Mouse (Mus musculus): ENCODE data around the gene Map4k2. TPM values are rescaled to one million over a fixed set of nuclear protein-coding genes. Genes with fewer than 3 reads are reported as not detected.

The Map4k2 gene
- polyA plus RNA-seq, 1 experiment from 2014 or later, result 12.4 TPM

GRCm38 (mm10) chr19:6380411-6381166 is 39.7 kb downstream of the Map4k2 start:
- H3K27me3 ChIP-seq (ENCODE audit: control insufficient read depth, insufficient read depth, low read length), result no peaks in the 10 kb centered on the region
- H3K4me2 ChIP-seq (replicated peaks), result no peak overlapping the region
- WGBS, result 94% methylated on average over 9 of the region's 9 CpGs

DNA sequence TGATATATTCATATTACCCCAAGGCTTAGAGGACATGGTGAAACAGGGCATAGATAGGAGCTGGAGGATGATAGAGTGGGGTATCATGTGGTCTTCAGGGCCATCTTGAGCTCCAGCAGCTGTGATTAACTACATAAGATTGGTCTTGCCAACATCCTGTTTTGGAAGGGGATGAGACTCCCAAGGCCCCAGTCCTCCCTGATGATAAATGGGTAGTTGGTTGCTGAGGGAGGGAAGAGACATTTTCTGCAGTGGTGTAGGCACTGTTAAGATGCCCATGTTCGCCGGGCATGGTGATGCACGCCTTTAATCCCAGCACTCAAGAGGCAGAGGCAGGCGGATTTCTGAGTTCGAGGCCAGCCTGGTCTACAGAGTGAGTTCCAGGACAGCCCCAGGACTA is 40.3 kb downstream of the Map4k2 start:
- WGBS, result 96% methylated on average over 5 of the region's 5 CpGs
- DNase-seq (ENCODE audit: low spot score), result no peak
- no peaks in the 10 kb centered on the region for H3K27me3 ChIP-seq (ENCODE audit: control insufficient read depth, insufficient read depth, low read length)
- H3K27ac ChIP-seq, result no peak overlapping the region
- no peaks in the 10 kb centered on the region for H3K9me3 ChIP-seq (ENCODE audit: control insufficient read depth, low read length)
- no peak overlapping the region for H3K4me2 ChIP-seq (replicated peaks)
- peaks cover 34% of the 10 kb centered on the region for H3K36me3 ChIP-seq (replicated peaks; ENCODE audit: control insufficient read depth, insufficient read depth)
- no peak overlapping the region for H3K9ac ChIP-seq
- no peak overlapping the region for H3K4me3 ChIP-seq (replicated peaks; ENCODE audit: low read length)
- peaks cover 8% of the 10 kb centered on the region; the same call in 1 of the 2 replicates for H3K4me1 ChIP-seq (replicated peaks; ENCODE audit: control insufficient read depth, insufficient read depth, low read length)
- ATAC-seq (ENCODE audit: low FRiP score), result no peak

More at GRCm38 (mm10) chr19:6380411-6381166, 39.7 kb downstream of the Map4k2 start:
- Histone ChIP-seq H3K4me1 (replicated peaks; ENCODE audit: control insufficient read depth, insufficient read depth, low read length) (peaks cover 8% of the 10 kb centered on the region; the same call in 1 of the 2 replicates), H3K36me3 (replicated peaks; ENCODE audit: control insufficient read depth, insufficient read depth) (peaks cover 40% of the 10 kb centered on the region), H3K4me3 (replicated peaks; ENCODE audit: low read length) (no peak overlapping the region), H3K27ac (no peak overlapping the region), H3K9me3 (ENCODE audit: control insufficient read depth, low read length) (no peaks in the 10 kb centered on the region), H3K9ac (no peak overlapping the region)
- no peak for ATAC-seq (ENCODE audit: low FRiP score)
- DNase-seq (ENCODE audit: low spot score), result no peak

DNA sequence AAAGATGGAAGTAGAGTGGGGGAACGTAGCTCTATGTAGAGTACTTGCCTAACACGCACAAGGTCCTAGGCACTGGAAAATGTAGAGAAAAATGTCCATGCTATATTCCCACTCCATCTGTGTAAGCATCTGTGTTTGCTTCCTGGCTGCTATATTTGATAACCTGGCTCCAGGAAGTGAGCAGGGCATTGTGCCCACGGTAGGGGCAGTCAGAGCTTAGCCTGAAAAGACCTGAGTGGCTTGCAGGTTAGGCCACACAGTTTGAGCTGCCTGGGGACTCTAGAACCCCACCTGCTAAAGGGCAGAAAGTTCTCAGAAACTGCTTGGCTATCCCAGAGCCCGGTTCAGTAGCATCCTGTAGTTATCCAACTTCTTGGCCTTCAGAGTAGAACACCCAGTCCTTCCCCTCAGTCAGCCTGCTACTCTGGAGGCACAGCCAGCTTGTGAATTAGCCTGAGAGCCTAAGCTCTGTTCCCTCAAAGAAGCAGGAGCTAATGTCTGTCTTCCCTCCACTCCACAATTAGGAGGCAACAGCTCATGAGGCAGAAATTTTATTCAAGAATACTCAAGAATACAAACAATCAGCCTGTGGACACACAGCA is 41.5 kb downstream of the Map4k2 start:
- Histone ChIP-seq H3K27me3 (ENCODE audit: control insufficient read depth, insufficient read depth, low read length) (no peaks in the 10 kb centered on the region), H3K36me3 (replicated peaks; ENCODE audit: control insufficient read depth, insufficient read depth) (peaks cover 22% of the 10 kb centered on the region), H3K4me1 (replicated peaks; ENCODE audit: control insufficient read depth, insufficient read depth, low read length) (peaks cover 8% of the 10 kb centered on the region; the same call in 1 of the 2 replicates), H3K27ac (no peak overlapping the region), H3K4me2 (replicated peaks) (no peak overlapping the region), H3K4me3 (replicated peaks; ENCODE audit: low read length) (no peak overlapping the region), H3K9ac (no peak overlapping the region), H3K9me3 (ENCODE audit: control insufficient read depth, low read length) (no peaks in the 10 kb centered on the region)
- 84% methylated on average over 4 of the region's 4 CpGs for WGBS
- no peak for ATAC-seq (ENCODE audit: low FRiP score)
- no peak for DNase-seq (ENCODE audit: low spot score)

- no peak overlapping the region for H3K4me2 ChIP-seq (replicated peaks)
- no peaks in the 10 kb centered on the region for H3K27me3 ChIP-seq (ENCODE audit: control insufficient read depth, insufficient read depth, low read length)
- no peak for DNase-seq (ENCODE audit: low spot score)
- ATAC-seq (ENCODE audit: low FRiP score), result no peak
- 0 out of 2 replicates have a peak, but pooled peaks cover 8% of the 10 kb centered on the region for H3K4me1 ChIP-seq (replicated peaks; ENCODE audit: control insufficient read depth, insufficient read depth, low read length)
- no peak overlapping the region for H3K9ac ChIP-seq
- WGBS, result 50% methylated on average over 5 of the region's 5 CpGs
- H3K9me3 ChIP-seq (ENCODE audit: control insufficient read depth, low read length), result no peaks in the 10 kb centered on the region
- H3K36me3 ChIP-seq (replicated peaks; ENCODE audit: control insufficient read depth, insufficient read depth), result peaks cover 11% of the 10 kb centered on the region
- H3K27ac ChIP-seq, result peak overlapping the region; percentile 26; the same call in 1 of the 2 replicates
- H3K4me3 ChIP-seq (replicated peaks; ENCODE audit: low read length), result no peak overlapping the region
Measured at GRCm38 (mm10) chr19:6383470-6383869, 42.5 kb downstream of the Map4k2 start.

- no peaks in the 10 kb centered on the region for H3K27me3 ChIP-seq (ENCODE audit: control insufficient read depth, insufficient read depth, low read length)
- H3K4me2 ChIP-seq (replicated peaks), result no peak within 1 kb of the TSS
- WGBS, result 19% methylated on average over 7 of the region's 7 CpGs
- no peak within 1 kb of the TSS for H3K9ac ChIP-seq
- ATAC-seq (ENCODE audit: low FRiP score) (no peak), DNase-seq (ENCODE audit: low spot score) (no peak)
- 0 out of 2 replicates have a peak, but pooled peaks cover 8% of the 10 kb centered on the region for H3K4me1 ChIP-seq (replicated peaks; ENCODE audit: control insufficient read depth, insufficient read depth, low read length)
- H3K9me3 ChIP-seq (ENCODE audit: control insufficient read depth, low read length), result no peaks in the 10 kb centered on the region
- no peak within 1 kb of the TSS for H3K4me3 ChIP-seq (replicated peaks; ENCODE audit: low read length)
- H3K36me3 ChIP-seq (replicated peaks; ENCODE audit: control insufficient read depth, insufficient read depth), result peaks cover 6% of the 10 kb centered on the region; the same call in 1 of the 2 replicates
- H3K27ac ChIP-seq, result peak within 1 kb of the TSS; percentile 26; the same call in 1 of the 2 replicates
Measured at GRCm38 (mm10) chr19:6384128-6384527, 43.2 kb downstream of the Map4k2 start, which contains the start of gene Pygm. Pygm (plus strand) TSS chr19:6384399.

GRCm38 (mm10) chr19:6384954-6385353 is 44.0 kb downstream of the Map4k2 start:
- Histone ChIP-seq H3K4me1 (replicated peaks; ENCODE audit: control insufficient read depth, insufficient read depth, low read length) (0 out of 2 replicates have a peak, but pooled peaks cover 15% of the 10 kb centered on the region), H3K27me3 (ENCODE audit: control insufficient read depth, insufficient read depth, low read length) (no peaks in the 10 kb centered on the region), H3K9me3 (ENCODE audit: control insufficient read depth, low read length) (no peaks in the 10 kb centered on the region), H3K9ac (no peak overlapping the region), H3K4me3 (replicated peaks; ENCODE audit: low read length) (no peak overlapping the region), H3K36me3 (replicated peaks; ENCODE audit: control insufficient read depth, insufficient read depth) (peaks cover 6% of the 10 kb centered on the region; the same call in 1 of the 2 replicates), H3K4me2 (replicated peaks) (no peak overlapping the region), H3K27ac (no peak overlapping the region)
- ATAC-seq (ENCODE audit: low FRiP score), result no peak
- no peak for DNase-seq (ENCODE audit: low spot score)
- 82% methylated on average over 11 of the region's 11 CpGs for WGBS

DNA sequence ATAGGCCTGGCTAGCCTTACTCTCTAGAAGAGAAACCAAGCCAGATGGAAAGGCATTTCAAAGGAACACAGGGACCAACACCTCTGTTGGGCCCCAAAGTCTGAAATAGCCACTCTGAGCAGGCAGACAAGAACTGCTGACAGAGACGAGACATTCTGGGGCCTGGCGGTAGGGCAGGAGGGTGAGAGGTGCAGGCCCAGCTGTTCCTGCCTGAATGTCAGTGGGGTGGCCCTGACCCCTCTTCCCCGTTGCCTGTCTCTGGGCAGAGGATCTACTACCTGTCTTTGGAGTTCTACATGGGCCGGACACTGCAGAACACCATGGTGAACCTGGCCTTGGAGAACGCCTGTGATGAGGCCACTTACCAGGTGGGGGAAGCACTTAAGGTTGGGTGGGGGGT is 44.5 kb downstream of the Map4k2 start:
- H3K36me3 ChIP-seq (replicated peaks; ENCODE audit: control insufficient read depth, insufficient read depth), result peaks cover 4% of the 10 kb centered on the region; the same call in 1 of the 2 replicates
- no peaks in the 10 kb centered on the region for H3K9me3 ChIP-seq (ENCODE audit: control insufficient read depth, low read length)
- H3K27me3 ChIP-seq (ENCODE audit: control insufficient read depth, insufficient read depth, low read length), result no peaks in the 10 kb centered on the region
- no peak overlapping the region for H3K4me2 ChIP-seq (replicated peaks)
- WGBS, result 77% methylated on average over 5 of the region's 5 CpGs
- H3K27ac ChIP-seq, result no peak overlapping the region
- no peak for DNase-seq (ENCODE audit: low spot score)
- 0 out of 2 replicates have a peak, but pooled peaks cover 16% of the 10 kb centered on the region for H3K4me1 ChIP-seq (replicated peaks; ENCODE audit: control insufficient read depth, insufficient read depth, low read length)
- no peak overlapping the region for H3K9ac ChIP-seq
- ATAC-seq (ENCODE audit: low FRiP score), result no peak
- no peak overlapping the region for H3K4me3 ChIP-seq (replicated peaks; ENCODE audit: low read length)

GRCm38 (mm10) chr19:6385821-6386220 is 44.9 kb downstream of the Map4k2 start:
- no peaks in the 10 kb centered on the region for H3K27me3 ChIP-seq (ENCODE audit: control insufficient read depth, insufficient read depth, low read length)
- peaks cover under 1% of the 10 kb centered on the region; the same call in 1 of the 2 replicates for H3K36me3 ChIP-seq (replicated peaks; ENCODE audit: control insufficient read depth, insufficient read depth)
- no peak overlapping the region for H3K4me2 ChIP-seq (replicated peaks)
- DNase-seq (ENCODE audit: low spot score) (no peak), ATAC-seq (ENCODE audit: low FRiP score) (no peak)
- no peak overlapping the region for H3K27ac ChIP-seq
- H3K9me3 ChIP-seq (ENCODE audit: control insufficient read depth, low read length), result no peaks in the 10 kb centered on the region
- H3K4me3 ChIP-seq (replicated peaks; ENCODE audit: low read length), result no peak overlapping the region
- H3K4me1 ChIP-seq (replicated peaks; ENCODE audit: control insufficient read depth, insufficient read depth, low read length), result 0 out of 2 replicates have a peak, but pooled peaks cover 16% of the 10 kb centered on the region
- no peak overlapping the region for H3K9ac ChIP-seq
- WGBS, result 77% methylated on average over 7 of the region's 7 CpGs

- H3K9ac ChIP-seq, result no peak overlapping the region
- 61% methylated on average over 9 of the region's 9 CpGs for WGBS
Measured at GRCm38 (mm10) chr19:6386234-6386633, 45.3 kb downstream of the Map4k2 start.

More at GRCm38 (mm10) chr19:6386234-6386633, 45.3 kb downstream of the Map4k2 start:
- no peak for DNase-seq (ENCODE audit: low spot score)
- ATAC-seq (ENCODE audit: low FRiP score), result no peak
- Histone ChIP-seq H3K27ac (no peak overlapping the region), H3K4me1 (replicated peaks; ENCODE audit: control insufficient read depth, insufficient read depth, low read length) (0 out of 2 replicates have a peak, but pooled peaks cover 16% of the 10 kb centered on the region), H3K27me3 (ENCODE audit: control insufficient read depth, insufficient read depth, low read length) (no peaks in the 10 kb centered on the region), H3K4me3 (replicated peaks; ENCODE audit: low read length) (no peak overlapping the region), H3K4me2 (replicated peaks) (no peak overlapping the region), H3K36me3 (replicated peaks; ENCODE audit: control insufficient read depth, insufficient read depth) (no peaks in the 10 kb centered on the region), H3K9me3 (ENCODE audit: control insufficient read depth, low read length) (no peaks in the 10 kb centered on the region)

Measured in hindbrain, embryonic 14.5 days (tissue).